Mouse (Mus musculus): ENCODE results near the gene Ephx1.

The Ephx1 gene

GRCm38 (mm10) chr1:180934467-180935419, 86.0 kb downstream of the Ephx1 start, which contains the start of gene Lefty1:
TSS of gene Lefty1 (plus strand) at chr1:180935022.
- DNase-seq: no peak

- no peak for DNase-seq
Measured at GRCm38 (mm10) chr1:180933659-180934058, 87.0 kb downstream of the Ephx1 start.

- no peak for DNase-seq
Measured at GRCm38 (mm10) chr1:180931106-180931505, 89.6 kb downstream of the Ephx1 start.

- no peak for DNase-seq
Measured at GRCm38 (mm10) chr1:180929599-180929998, 91.1 kb downstream of the Ephx1 start.

GRCm38 (mm10) chr1:180926286-180926685, 94.4 kb downstream of the Ephx1 start:
- no peak for DNase-seq

Data from cerebellum, adult 11-12 months (tissue).